Mouse (Mus musculus): Measurements from ENCODE around the gene Hoxb1.

DNA sequence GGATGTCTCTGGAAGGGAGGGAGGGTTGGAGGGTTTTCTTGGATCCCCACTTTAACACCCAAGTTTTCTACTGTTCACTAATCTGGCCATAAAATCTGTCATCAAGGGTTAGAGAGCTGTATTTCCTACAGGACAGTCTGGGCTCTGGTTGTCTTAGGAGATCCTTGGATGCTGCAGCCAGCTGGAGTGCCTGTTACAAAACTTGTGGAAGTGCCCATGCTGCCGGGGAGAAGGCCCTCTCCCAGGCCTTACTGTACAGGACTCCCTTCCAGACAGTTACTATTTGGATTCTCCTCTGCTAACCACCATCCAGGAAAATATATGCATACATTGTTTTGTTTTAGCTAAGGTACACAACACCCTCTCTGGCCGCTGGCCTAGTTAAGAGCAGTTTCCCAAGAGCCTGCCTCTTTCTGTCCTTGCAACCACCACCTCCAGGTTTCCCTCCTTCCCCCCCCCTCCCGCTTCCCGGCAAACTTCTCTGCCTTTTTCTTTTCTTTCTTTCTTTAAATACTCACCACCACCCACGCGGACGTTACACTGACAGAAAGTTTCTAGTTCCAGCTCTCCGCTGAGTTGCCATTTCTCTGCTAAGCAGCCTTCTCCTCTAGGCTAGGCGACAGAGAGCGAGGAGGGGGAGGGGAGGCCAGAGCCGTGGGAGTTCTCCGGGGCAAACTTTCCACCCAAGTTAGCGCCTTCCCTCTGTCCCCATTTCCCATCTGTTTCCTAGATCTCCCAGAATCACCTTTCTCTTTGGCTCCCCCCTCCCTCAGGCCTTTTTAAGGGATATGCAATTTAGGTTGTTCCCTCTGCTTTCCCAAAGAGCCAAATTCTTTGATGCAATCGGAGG is 15.8 kb upstream of the Hoxb1 start:
- TF ChIP-seq POLR2A (IDR thresholded peaks at IDR 0.05; ENCODE audit: insufficient read depth, low read depth, low read length) (no peak), CTCF (IDR thresholded peaks at IDR 0.05) (no peak), EP300 (IDR thresholded peaks at IDR 0.05; ENCODE audit: insufficient read depth, low read depth, low read length) (no peak)
